Mouse (Mus musculus) monocyte, adult 59 days (primary cell): ENCODE results near the gene Hmga1. TPM values are rescaled to one million over a fixed set of nuclear protein-coding genes. Genes with fewer than 3 reads are reported as not detected.

Experiments used
- total RNA-seq, 2 experiments: library from RNA; stranded (reverse); gene quantifications; one replicate each; pipeline ENCODE4 v1.2.4; 2023

Hmga1 gene
- 10 to 100 TPM; 68.4 to 74.6 TPM for total RNA-seq

GRCm38 (mm10) chr17:27556315-27557011, at the start of gene Hmga1:
Hmga1 (plus strand) TSS chr17:27556497.

GRCm38 (mm10) chr17:27521303-27521702, 35.0 kb upstream of the Hmga1 start, which contains the start of gene Grm4:
Grm4 (minus strand) TSS chr17:27521403.

DNA sequence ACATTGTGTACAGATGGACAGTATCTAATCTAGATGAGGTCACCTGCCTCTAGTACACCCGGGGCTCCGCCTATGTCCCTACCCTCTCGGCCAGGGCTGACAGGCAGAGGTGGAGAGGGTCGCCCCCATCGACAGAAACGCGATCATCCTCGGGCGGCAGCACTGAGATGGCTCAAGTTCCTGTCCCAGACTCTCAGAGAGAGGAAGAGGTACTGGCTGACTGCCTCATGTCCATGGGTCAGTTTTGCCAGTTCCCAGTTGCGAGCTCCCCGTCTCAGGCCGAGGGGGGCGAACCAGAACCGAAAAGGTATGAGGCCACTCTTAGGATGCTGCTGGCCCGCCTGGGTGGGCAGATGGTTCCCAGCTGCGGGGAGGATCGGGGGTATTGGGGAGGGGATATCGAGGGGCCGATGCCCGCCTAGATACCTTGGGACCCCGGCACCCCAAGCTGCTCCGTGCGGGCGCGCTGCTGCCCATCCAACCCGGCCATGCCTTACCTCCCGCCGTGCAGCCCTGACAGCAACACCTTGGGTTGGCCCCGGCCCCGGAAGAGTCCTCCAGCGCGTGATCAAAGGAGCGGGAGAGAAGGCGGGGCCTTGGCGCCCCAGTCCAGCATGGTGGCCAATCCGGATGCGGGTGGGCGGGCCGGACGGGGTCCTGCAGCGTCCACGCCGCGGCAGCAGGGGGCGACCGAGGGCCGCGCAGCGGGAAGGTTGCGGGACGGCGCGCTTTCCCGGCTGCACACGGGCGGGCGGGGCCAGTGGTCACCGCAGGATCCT, 9.1 kb downstream of the Hmga1 start, which contains the start of gene AI413582:
Gene AI413582, minus strand, starts transcription at position 594 of the 779 bp plus-strand sequence.

Other genes starting within 250 kb of the Hmga1 start
- not detected for gene Grm4, start 35.1 kb upstream of the Hmga1 start, total RNA-seq
- 10 to 100 TPM; 58.2 to 66.1 TPM for gene AI413582, start 9.3 kb downstream of the Hmga1 start, total RNA-seq
- 10 to 100 TPM; 67.3 to 69.3 TPM for gene Nudt3, start 67.0 kb downstream of the Hmga1 start, total RNA-seq
- gene RPS10-NUDT3, start 78.7 kb downstream of the Hmga1 start, total RNA-seq, result not detected
- gene Rps10, start 80.2 kb downstream of the Hmga1 start, total RNA-seq, result 1,000 to 10,000 TPM; 1,302 to 1,408 TPM
- gene Pacsin1, start 99.0 kb downstream of the Hmga1 start, total RNA-seq, result under 1 TPM; 0.34 to 0.55 TPM
- not detected for gene Spdef, start 172.5 kb downstream of the Hmga1 start, total RNA-seq